Mouse (Mus musculus): ENCODE results near the gene Itpr2.

The Itpr2 gene

DNA sequence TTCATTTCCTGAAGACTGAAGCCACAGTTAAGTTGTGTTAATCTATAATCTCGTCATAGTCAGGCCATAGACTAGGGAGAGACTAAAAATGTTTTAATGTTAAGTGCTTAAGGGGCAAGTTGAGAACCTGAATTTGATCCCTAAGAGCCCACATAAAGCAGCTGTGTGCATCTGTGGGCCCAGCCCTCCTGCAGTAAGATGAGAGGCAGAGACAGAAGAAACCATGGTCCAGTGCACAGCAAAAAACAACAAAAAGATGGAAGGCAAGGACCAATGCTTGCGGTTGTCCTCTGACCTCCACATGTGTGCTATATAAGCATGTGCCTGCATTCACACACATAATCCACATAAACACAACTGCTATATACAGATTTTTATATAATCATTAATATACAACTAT is 191.8 kb downstream of the Itpr2 start:
- no peak for DNase-seq (ENCODE audit: low spot score in 2 of 2)

DNA sequence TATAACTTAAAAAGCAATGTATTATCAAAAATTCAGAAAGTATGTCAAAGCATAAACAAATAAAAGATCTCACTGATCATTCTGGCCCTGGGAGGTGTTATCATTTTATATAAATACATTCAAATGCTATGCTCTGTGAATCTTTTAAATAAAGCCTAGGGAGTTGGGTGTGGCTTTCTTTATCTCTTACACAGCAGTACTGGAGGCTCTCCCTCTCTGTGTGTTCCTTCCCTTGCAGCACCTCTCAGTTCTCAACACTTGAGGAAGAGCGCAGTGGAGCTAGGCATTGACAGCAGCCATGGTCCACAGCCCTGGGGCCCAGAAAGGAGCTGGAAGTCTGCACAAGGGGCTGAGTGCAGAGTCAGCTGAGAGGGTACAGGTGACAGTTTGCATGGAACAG is 192.7 kb downstream of the Itpr2 start:
- DNase-seq (ENCODE audit: low spot score in 2 of 2) = no peak

DNA sequence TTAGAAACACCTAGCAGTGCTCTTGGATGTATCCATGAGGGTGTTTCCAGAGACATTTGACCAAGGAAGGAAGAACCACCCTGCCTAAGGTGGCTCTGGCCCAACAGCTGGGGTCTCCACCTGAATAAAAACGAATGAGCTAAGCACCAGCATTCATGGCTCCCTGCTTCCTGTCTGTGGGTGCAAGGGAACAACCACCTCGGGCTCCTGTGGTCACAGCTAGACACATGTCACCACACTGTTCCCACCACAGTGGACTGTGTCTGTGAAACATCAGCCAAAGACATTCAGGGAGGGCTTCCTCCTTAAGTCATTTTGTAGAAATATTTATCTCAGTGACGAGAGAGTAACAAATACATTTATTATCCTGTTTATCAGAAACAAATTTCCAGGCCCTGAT is 196.0 kb downstream of the Itpr2 start:
- no peak for DNase-seq (ENCODE audit: low spot score in 2 of 2)

DNA sequence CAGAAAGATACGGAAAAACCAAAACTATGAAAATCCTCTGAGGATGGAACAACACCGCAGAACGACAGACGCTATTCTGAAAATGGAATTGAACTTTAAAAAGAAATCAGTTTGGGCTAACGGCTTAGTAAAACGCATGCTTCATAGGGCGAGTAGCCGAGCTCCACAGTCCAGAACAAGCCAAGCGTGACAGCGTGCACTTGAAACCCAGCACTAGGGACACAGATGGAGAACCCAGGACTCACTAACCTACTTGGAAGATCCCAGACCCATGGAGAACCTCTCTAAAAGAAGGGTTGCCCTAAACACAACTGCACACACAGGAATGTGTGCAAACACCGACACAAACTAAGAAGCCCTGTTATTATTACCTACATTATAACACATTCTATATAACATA is 197.9 kb downstream of the Itpr2 start:
- DNase-seq (ENCODE audit: low spot score in 2 of 2) = no peak

DNA sequence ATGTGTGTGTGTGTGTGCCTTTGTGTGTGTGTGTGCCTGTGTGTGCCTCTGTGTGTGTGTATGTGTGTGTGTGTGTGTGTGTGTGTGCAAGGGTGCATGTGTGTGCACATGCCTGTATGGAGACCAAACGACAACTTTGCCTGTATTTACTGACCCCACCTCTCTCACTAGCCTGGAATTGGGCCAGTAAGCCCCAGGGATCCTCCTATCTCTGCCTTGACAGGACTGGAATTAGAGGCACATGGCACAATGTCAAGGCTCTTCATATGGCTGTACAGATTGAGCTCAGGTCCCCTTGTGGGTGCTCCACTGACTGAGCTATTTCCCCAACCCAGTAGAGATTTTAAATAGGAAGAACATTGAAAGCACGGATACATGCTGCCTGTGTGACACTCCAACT is 198.7 kb downstream of the Itpr2 start:
- no peak for DNase-seq (ENCODE audit: low spot score in 2 of 2)

DNA sequence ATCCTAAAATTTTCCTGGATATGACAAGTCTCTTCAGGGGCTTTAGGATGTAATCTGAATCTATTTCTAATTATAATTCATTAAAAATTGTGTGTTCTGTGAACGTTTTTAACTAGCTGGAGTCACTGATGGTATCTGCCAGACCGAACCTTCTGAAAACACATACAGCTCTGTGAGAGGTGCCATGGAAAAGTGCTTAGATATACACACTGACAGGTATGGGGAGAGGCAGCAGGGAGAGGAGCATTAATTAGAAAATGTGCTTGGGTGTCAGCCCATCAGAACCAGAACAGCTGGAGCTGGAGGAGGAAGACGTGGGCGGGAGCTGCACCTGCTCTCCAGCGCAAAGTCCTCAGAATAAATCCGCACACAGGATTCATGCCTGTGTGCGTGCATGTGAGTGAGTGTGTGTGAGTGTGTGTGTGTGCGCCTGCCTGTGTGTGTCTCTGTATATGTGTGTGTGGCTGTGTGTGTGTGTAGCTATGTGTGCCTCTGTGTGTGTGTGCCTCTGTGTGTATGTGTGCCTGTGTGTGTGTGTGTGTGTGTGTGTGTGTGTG is 199.4 kb downstream of the Itpr2 start:
- no peak for DNase-seq (ENCODE audit: low spot score in 2 of 2)

DNA sequence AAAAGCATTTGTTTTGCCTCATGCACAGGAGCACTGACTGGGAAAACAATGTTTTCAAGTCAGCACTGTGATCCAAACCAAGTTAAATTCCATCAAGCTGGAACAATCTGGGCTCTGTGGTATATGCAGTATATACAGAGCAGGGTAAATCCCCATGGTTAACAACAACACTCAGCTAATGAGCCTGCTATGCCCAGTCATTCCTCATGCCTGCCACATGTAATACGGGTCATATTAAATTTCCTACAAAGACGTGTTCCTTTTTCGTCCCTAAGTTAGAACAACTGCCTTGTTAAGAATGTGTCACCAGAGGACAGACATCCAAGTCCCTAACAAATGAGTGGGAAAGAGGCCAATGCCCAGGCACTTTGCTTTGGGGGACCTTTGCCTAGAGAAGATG is 199.9 kb downstream of the Itpr2 start:
- DNase-seq (ENCODE audit: low spot score in 2 of 2) = no peak

DNA sequence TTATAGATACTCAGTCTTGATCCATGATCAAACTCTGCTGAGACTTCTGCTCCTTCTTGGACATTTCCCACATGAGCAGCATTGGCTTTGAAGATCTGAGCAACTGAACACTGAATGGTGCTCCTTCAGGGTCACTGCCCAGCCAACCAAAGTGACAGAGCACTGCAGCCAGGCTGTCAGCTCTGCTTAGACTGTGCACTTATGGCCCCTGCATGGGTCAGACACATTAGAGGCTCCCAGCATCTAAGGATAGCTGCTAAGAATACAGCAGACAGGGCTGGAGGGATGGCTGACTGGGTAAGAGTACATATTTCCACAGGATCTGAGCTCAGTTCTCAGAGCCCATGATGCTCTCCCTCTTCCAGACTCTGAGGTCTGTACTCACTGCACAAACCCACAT is 201.1 kb downstream of the Itpr2 start:
- DNase-seq (ENCODE audit: low spot score in 2 of 2) = no peak

DNA sequence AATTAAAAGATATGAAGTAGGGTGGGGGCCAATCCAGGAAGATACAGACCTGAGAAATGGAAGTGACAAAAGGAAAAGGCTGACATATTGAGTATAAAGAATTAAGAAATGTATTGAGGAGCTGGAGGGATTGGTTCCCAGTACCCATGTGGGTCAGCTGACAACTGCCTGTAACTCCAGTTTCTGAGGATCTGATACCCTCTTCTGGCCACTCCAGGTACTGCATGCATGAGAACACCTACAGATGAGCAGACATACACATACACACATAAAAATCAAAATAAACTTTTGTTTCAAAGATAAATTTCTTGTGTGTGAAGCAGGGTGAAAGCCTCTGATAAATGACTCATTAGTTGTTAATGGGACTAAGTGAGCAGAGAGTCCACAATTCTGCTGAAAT is 203.3 kb downstream of the Itpr2 start:
- DNase-seq (ENCODE audit: low spot score in 2 of 2) = no peak

DNA sequence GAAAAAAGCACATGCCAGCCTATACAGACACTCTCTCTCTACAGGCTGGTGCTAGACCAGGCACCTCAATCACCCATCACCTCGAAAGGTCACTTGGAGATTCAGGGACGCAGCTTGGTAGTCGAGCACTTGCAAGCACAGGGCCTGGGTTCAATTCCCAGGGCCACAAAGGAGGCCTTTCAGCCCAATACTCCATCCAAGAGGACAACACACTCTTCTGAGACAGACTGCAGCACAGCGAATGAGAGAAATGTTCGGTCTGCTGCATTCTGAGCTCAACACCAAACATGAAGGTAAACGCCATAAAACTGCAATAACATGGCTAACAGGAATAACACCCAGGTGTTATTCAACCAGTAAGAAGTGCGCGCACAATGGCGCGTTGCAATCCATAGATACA is 211.0 kb downstream of the Itpr2 start:
- no peak for DNase-seq (ENCODE audit: low spot score in 2 of 2)

DNA sequence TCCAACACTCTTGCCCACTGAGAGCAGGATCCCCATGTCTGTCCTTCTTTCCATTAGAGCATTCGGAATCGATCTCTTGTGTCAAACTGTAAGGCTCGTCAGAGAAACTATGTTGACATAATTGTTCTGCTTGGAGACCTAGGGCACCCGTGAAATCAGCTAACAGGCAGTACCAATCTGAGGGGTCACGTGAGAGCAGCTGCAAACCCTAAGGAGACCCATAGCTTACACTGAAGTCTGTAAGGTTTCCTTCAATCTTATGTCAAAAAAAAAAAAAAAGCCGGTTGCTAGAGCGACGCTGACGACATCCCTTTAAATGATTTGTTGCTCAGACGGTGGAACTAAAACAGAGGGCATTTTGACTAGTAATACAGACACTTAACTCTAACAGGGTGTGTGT is 212.2 kb downstream of the Itpr2 start:
- DNase-seq (ENCODE audit: low spot score in 2 of 2) = no peak

DNA sequence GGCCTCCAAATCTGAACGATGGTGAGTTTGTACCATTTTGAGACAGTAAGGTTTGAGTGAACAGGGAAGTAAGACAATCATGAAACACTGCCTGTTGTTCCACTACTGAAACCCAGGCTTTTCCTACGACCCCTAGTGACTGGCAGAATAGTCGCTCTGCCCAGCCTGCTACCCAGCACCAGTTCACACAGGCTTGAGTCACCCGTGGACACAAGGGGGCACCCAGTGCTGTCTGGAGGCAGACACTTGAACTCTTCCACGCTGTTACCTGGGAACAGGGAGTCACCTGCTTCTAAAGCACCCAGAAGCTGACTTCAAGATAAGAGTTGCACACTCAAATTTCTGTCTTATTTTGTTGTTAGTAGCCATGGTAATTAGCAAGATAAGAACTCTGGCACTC is 213.8 kb downstream of the Itpr2 start:
- no peak for DNase-seq (ENCODE audit: low spot score in 2 of 2)

DNA sequence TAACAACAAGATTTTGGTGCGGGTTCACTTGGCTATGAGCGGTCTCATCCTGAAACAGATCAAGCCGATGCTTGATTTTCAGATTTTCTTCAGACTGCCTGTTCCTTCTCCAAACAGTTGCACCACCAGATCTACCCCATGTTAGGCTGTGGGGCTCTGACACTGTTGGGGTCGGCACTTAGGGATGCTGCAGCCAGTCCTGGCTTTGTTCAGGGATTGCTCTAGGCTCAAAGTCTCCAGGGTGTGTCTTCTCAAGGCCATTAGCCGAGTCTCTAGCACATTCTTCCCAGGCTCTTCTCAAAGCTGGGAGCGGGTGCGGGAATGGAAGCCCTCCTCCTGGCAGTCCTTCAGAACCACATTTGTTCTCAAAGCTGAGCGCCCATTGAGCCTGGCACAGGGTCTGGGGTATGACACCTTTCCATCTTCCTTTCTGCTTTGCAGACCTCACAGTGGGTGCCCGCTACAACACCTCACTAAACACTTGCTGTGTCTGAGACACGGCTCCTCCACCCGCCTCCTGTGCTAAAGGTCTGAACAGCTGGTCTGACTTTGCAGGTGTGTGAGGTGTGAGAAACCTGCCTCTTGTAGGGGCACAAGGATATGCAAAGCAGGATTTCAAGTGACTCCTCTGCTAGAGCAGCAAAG is 217.0 kb downstream of the Itpr2 start:
- no peak for DNase-seq (ENCODE audit: low spot score in 2 of 2)

DNA sequence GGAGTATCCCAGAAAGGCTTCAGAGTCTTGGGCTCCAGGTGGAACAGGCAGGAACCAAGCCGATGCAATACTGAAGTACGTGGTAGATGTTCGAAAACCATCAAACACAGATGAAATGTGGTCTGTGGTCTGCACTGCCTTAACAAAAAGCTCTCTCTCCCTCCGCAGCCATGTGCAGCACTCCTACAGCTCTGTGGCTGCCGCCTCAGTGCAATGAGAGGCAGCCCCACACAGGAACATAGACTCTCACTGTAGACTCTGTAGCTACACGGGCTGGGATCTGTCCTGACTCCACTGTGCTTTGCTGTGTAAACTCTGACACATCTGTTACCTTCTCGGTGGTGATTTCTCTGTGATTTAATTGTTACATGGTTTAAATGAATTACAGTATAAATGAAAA is 218.0 kb downstream of the Itpr2 start:
- no peak for DNase-seq (ENCODE audit: low spot score in 2 of 2)

DNA sequence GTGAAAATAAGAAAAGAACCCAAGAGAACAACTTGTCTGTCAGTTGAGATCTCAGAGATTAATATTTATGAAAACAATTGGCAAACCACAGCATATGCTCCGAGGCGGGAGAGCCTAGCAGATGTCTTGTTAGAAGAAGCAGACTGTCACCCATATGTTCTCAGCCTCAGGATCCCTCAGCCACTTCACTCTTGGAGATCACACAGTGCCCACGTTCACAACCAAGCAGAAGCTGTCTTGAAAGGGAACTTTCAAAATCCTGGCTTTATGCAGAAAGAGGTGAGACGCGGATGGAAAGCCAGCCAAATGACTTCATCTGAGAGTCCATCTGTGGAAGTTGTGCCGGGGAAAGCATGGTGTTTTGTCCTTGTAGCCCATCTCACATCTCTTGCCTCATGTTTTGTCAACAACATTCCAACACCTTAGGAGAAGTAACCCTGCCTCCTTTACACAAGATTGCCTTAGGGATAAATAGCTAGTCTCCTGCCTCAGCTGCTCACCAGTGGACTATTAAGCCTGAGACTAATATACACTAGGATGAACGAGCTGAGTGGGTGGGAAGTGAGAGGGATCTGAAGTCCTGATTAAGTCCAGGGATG is 219.9 kb downstream of the Itpr2 start:
- DNase-seq (ENCODE audit: low spot score in 2 of 2) = peak; percentile 56 to 70

DNA sequence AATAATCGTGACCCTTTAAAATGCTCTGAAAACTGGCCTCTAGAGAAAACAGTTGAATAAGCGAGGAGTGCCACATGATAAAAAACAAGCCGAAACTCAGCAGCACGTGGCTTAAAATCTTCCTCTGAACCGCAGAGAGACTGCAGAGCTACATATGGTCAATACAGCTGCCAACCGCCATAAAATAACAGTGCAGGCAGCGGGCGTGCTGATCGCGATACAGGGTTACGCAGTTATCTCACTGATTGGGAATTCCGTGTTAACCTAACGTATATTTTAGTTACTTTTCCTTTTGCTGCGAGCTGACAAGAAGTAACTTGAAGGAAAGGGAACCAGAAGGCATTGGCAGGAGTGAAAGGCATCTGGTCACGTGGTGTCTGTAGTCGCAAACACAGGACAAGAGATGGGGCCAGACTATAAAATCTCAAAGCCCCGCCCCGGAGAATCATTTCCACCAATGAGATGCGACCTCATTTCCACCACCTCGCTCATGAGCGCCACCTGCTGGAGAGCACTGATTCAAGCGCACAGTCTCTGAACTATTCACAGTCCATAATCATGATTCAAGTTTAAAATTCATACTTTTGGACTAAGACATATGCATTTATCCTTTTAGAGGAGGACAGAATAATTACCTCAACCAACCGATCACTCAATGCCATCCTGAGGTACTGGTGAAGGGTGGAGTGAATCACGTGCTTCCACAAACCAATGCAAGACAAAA is 220.7 kb downstream of the Itpr2 start:
- DNase-seq (ENCODE audit: low spot score in 2 of 2) = peak in 1 of 2 experiments; percentile 21

DNA sequence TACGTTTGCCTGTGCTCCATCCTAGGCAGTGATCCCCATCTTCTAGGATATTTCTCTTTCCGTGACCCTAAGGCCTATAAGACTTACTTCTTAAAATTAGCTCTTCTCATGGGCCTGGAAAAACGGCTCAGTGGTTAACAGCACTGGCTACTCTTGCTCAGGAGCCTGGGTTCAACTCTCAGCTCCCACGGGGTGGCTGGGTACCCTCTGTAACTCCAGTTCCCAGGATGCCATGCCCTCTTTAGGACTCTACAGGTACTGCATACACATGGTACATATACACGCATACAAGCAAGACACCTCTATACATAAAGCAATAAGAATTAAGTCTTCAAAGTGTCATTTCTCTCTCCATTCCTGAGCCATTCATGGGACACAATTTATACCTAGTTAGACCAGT is 228.8 kb downstream of the Itpr2 start:
- no peak for DNase-seq (ENCODE audit: low spot score in 2 of 2)

DNA sequence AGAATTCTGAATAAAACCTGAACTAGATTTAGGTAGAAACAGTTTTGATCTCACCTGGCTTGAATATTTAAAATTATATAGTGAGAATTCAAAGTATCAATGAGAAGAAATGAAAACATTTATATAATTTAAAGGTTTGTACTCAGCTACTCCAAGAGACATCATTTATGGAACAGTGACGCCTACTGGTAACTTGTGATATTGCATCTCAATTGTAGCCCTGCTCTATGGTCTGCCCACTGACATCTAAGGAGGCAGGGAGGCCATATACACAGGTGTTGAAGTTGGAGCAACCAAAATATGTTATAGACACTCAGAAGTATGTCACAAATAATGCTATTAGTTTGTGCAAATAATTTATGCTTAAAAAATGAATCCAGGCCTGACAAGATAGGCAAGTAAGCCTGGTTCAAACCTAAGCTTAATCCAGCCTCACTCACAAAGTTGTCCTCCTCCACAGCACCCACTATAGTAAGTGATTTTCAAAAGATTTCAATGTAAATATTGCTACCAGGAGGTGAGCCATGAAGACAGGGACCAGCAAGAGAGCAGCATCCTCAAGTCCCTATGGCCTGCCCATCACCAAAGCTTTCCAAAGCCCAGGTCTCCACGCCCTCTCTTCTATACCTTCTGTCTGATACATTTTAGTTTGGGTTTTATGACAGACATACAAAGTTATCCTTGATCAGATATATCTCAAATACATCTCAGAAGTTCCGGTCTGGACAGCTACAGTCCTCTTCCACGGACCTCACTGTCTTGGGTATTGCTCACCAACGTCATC is 229.6 kb downstream of the Itpr2 start:
- peak in 1 of 2 experiments; percentile 27 for DNase-seq (ENCODE audit: low spot score in 2 of 2)

DNA sequence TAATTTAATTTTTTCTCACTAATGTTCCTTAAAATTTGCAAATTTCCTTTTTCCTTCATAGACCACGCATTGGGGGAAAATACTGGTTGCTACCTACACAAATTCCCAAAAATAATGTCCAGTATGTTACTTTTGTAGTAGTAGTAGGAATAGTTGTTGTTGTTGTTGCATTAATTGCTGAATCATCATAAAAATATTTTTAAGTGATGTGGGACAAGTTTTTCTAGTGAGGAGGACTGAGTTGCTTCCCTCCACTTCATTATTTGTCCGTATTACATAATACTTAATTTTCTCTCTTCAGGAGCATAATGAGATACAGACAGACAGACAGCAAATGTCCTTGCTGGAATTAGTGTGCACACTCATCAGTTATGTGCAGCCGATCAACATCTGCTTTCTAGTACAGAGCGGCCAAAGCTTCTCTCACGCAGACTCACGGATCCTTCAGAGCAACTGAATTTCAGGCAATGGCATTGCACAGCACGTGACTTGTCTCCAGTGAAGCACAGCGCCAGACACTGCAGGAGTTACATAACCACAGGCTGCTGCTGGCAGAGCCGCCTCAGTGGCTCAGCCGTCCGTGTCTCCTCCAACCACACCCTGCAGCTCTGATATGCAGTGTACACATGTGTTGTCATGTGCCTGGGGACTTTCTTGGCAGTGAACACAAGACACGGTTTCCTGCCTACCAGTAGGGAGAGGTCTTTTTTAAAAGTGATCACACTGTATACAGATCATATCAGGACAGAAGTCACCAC is 231.1 kb downstream of the Itpr2 start:
- DNase-seq (ENCODE audit: low spot score in 2 of 2) = peak; percentile 56 to 61

DNA sequence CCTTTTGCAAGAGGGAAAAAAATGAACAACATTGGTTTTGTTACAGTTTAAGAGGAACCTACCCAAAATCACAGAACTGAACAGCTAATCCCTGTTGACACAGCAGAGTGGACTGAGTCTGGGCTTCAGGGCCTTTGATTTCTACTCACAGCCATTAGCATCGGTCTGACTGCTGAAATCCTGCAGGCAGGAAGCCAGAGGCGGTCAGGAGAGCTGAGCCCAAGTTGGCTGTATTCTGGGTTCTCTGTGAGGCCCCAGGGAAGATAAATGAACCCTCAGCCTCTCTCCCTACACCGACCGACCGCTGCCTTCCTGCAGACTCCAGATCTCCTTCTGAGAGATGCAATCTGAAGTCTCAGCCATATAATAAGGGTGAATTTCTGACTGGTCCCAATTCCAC is 231.9 kb downstream of the Itpr2 start:
- DNase-seq (ENCODE audit: low spot score in 2 of 2) = peak in 1 of 2 experiments; percentile 27

DNA sequence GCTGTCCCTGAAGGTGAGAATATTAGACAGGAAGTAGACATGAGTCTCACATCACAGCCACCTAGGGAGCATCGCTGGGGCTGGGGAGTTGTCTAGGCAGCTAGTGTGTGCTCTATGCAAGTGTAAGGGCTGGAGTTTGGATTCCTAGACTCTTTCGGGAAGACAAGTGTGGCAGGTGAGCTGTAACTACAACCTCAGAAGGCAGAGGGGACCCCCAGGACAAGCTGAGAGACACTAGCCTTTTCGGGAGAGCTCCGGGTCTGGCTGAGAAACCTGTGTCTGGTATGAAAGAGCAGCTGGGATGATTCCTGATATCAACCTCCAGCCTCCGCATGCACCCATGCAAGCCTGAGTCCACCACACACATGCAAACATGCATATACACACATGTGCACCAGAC is 232.7 kb downstream of the Itpr2 start:
- DNase-seq (ENCODE audit: low spot score in 2 of 2) = peak in 1 of 2 experiments; percentile 2

Data from frontal cortex, postnatal 10 days (tissue).